Mouse (Mus musculus): Measurements from ENCODE around the gene Tmem251. TPM values are rescaled to one million over a fixed set of nuclear protein-coding genes. Genes with fewer than 3 reads are reported as not detected.

Gene Tmem251
- polyA plus RNA-seq, 1 experiment from 2014 or later = 10.9 TPM

DNA sequence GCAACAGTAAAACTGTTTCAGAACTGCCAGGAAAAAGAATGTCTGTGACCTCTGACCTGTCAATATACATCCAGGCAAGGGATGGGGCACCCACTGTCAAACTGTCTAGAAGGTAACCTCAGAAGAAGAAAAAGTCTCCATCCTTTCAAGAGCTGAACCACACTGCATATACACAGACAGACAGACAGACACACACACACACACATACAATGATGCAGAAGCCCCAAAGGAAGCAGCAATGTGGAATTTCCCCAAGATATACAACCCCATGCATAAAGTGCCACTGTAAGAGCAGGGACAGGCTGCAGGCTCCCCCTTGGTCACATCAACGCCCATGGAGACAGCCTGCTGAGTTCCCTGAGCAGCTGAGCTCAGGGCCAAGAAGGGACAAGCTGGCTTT, 44.4 kb upstream of the Tmem251 start:
- H3K9ac ChIP-seq (ENCODE audit: low read length) = no peak overlapping the region
- no peaks in the 10 kb centered on the region for H3K9me3 ChIP-seq (ENCODE audit: control insufficient read depth, low read length)
- no peak overlapping the region for H3K27ac ChIP-seq (replicated peaks)
- no peaks in the 10 kb centered on the region for H3K27me3 ChIP-seq (ENCODE audit: control insufficient read depth, insufficient read depth, low read length)
- no peak for DNase-seq (ENCODE audit: low spot score)
- no peak for ATAC-seq (ENCODE audit: low FRiP score, low TSS enrichment)
- no peaks in the 10 kb centered on the region for H3K36me3 ChIP-seq (ENCODE audit: control insufficient read depth, insufficient read depth, low read length)
- WGBS = 63% methylated on average over 1 of the region's 1 CpGs
- H3K4me1 ChIP-seq (replicated peaks; ENCODE audit: control insufficient read depth, insufficient read depth) = peaks cover 13% of the 10 kb centered on the region
- no peak overlapping the region for H3K4me2 ChIP-seq (replicated peaks; ENCODE audit: low read depth)
- no peak overlapping the region for H3K4me3 ChIP-seq (ENCODE audit: low read depth, low read length)
- no peak for TF ChIP-seq EP300 (optimal IDR thresholded peaks at IDR 0.05)
- TF ChIP-seq CTCF (IDR thresholded peaks at IDR 0.05; ENCODE audit: low read depth) = no peak

DNA sequence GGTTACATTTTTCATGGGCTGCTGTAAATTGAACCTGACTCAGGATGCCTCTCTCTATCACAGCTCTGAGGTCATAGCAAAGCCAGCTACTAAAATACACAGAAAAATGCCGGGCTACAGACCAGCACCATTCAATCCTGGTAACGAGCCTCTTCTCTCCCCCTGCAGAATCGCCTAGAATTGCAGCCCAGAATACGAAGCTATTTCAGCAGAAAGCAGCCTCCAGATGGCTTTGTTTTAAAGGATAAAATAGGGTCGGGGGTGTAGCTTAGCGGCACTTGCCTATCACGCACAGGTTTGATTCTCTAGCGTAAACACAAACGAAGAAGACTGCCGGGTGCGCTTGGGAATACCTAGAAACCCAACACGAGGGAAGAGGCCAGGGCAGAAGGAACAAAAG, 43.1 kb upstream of the Tmem251 start:
- Histone ChIP-seq H3K27ac (replicated peaks) (no peak overlapping the region), H3K4me2 (replicated peaks; ENCODE audit: low read depth) (no peak overlapping the region), H3K4me3 (ENCODE audit: low read depth, low read length) (no peak overlapping the region), H3K36me3 (ENCODE audit: control insufficient read depth, insufficient read depth, low read length) (no peaks in the 10 kb centered on the region), H3K9me3 (ENCODE audit: control insufficient read depth, low read length) (no peaks in the 10 kb centered on the region), H3K9ac (ENCODE audit: low read length) (no peak overlapping the region), H3K4me1 (replicated peaks; ENCODE audit: control insufficient read depth, insufficient read depth) (peaks cover 13% of the 10 kb centered on the region), H3K27me3 (ENCODE audit: control insufficient read depth, insufficient read depth, low read length) (no peaks in the 10 kb centered on the region)
- 54% methylated on average over 12 of the region's 12 CpGs for WGBS
- TF ChIP-seq CTCF (IDR thresholded peaks at IDR 0.05; ENCODE audit: low read depth) (no peak), EP300 (optimal IDR thresholded peaks at IDR 0.05) (no peak)
- DNase-seq (ENCODE audit: low spot score) (no peak), ATAC-seq (ENCODE audit: low FRiP score, low TSS enrichment) (no peak)

DNA sequence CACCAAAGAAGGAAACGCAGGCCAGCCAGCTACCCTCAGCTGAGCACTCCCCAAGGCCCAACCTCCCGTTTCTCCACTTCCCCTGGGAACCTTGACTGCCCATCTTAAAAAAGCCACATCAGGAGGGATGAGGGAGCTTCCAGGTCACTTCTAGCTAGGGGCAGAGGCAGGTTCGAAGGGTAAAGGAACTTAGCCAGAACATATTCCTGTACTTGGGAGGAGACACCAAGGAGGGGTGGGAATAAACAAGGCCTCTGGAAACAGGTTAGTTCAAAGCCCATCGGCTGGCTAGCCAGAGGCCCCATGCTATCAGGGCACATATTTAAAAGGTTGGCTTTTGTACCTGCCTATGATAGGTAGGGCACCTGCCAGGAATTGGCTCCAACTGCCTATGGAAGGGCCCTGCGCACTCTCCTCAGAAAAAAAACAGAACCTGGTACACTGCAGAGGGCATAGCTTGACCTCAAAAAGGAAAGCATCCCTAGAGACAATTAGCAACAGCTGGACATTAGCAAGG, 41.8 kb upstream of the Tmem251 start:
- Histone ChIP-seq H3K9ac (ENCODE audit: low read length) (no peak overlapping the region), H3K27me3 (ENCODE audit: control insufficient read depth, insufficient read depth, low read length) (no peaks in the 10 kb centered on the region), H3K4me3 (ENCODE audit: low read depth, low read length) (no peak overlapping the region), H3K36me3 (ENCODE audit: control insufficient read depth, insufficient read depth, low read length) (no peaks in the 10 kb centered on the region), H3K27ac (replicated peaks) (no peak overlapping the region), H3K9me3 (ENCODE audit: control insufficient read depth, low read length) (no peaks in the 10 kb centered on the region), H3K4me2 (replicated peaks; ENCODE audit: low read depth) (no peak overlapping the region; the same call in 1 of the 2 replicates), H3K4me1 (replicated peaks; ENCODE audit: control insufficient read depth, insufficient read depth) (peaks cover 11% of the 10 kb centered on the region)
- DNase-seq (ENCODE audit: low spot score) (no peak), ATAC-seq (ENCODE audit: low FRiP score, low TSS enrichment) (no peak)
- 85% methylated on average over 5 of the region's 5 CpGs for WGBS
- TF ChIP-seq EP300 (optimal IDR thresholded peaks at IDR 0.05) (no peak), CTCF (IDR thresholded peaks at IDR 0.05; ENCODE audit: low read depth) (no peak)

DNA sequence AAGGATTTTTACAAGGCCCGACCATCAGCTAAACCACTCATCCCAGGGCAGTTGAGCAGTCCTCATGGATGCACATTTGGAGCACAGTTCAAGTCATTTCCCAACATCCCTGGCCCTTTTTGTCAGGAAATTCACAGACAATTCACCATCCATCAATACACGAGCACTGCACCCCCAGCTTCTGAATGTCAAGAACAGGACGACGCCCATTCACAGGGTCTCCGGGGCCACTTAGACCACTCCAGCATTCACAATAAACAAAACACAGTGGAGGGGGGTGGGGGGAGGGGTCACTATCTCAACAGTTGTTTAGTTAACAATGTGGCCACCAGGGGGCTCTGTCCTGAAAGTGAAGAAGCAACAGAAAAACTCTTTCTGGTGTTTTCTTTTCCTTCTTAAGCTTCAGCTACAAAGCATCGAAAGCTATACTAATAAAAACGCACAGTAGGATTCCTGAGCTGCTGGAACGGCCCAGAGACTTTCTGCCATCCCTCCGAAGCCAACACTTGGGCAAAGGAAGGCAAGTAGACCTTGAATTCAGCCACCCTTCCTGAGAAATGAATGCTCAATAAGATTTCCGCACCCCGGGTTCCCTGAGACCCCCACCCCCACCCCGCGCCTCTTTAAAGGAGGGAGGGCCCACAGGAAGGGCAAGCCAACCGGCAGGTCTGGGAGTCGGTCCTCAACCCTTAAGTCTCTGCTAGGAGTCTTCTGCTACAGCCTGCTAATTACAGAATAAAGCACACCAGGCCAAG, 41.0 kb upstream of the Tmem251 start:
- Histone ChIP-seq H3K27ac (replicated peaks) (peak overlapping the region; percentile 73), H3K36me3 (ENCODE audit: control insufficient read depth, insufficient read depth, low read length) (no peaks in the 10 kb centered on the region), H3K4me3 (ENCODE audit: low read depth, low read length) (peak overlapping the region; percentile 79), H3K4me1 (replicated peaks; ENCODE audit: control insufficient read depth, insufficient read depth) (peaks cover 8% of the 10 kb centered on the region), H3K9ac (ENCODE audit: low read length) (peak overlapping the region; percentile 48; the same call in 1 of the 2 replicates), H3K4me2 (replicated peaks; ENCODE audit: low read depth) (peak overlapping the region; percentile 95), H3K27me3 (ENCODE audit: control insufficient read depth, insufficient read depth, low read length) (no peaks in the 10 kb centered on the region), H3K9me3 (ENCODE audit: control insufficient read depth, low read length) (no peaks in the 10 kb centered on the region)
- ATAC-seq (ENCODE audit: low FRiP score, low TSS enrichment) (no peak), DNase-seq (ENCODE audit: low spot score) (peak; percentile 78)
- 14% methylated on average over 15 of the region's 15 CpGs for WGBS
- no peak for TF ChIP-seq EP300 (optimal IDR thresholded peaks at IDR 0.05)
- TF ChIP-seq CTCF (IDR thresholded peaks at IDR 0.05; ENCODE audit: low read depth) = peak; percentile 78

DNA sequence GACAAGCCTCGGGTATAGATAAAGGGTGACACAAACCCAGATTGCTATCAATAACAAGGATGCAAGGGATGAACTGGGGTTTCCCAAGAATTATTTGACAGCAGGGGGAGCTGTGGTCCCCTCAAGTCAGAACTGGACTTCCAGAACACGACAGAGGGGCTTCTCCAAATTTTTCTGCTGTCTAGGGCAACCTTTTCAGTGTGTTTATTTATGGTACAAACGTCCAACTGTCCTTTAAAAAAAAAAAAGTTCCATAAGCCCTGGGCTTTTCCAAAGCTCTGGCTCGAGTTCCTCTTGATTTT, 40.5 kb upstream of the Tmem251 start:
- H3K27ac ChIP-seq (replicated peaks) = peak overlapping the region; percentile 73; the same call in 1 of the 2 replicates
- peak overlapping the region; percentile 95 for H3K4me2 ChIP-seq (replicated peaks; ENCODE audit: low read depth)
- TF ChIP-seq EP300 (optimal IDR thresholded peaks at IDR 0.05) (no peak), CTCF (IDR thresholded peaks at IDR 0.05; ENCODE audit: low read depth) (peak; percentile 63)
- no peaks in the 10 kb centered on the region for H3K27me3 ChIP-seq (ENCODE audit: control insufficient read depth, insufficient read depth, low read length)
- H3K36me3 ChIP-seq (ENCODE audit: control insufficient read depth, insufficient read depth, low read length) = no peaks in the 10 kb centered on the region
- no peaks in the 10 kb centered on the region for H3K9me3 ChIP-seq (ENCODE audit: control insufficient read depth, low read length)
- peak overlapping the region; percentile 53; the same call in 1 of the 2 replicates for H3K9ac ChIP-seq (ENCODE audit: low read length)
- 15% methylated on average over 4 of the region's 4 CpGs for WGBS
- DNase-seq (ENCODE audit: low spot score) = no peak
- H3K4me3 ChIP-seq (ENCODE audit: low read depth, low read length) = peak overlapping the region; percentile 79
- no peak for ATAC-seq (ENCODE audit: low FRiP score, low TSS enrichment)
- peaks cover 7% of the 10 kb centered on the region for H3K4me1 ChIP-seq (replicated peaks; ENCODE audit: control insufficient read depth, insufficient read depth)

DNA sequence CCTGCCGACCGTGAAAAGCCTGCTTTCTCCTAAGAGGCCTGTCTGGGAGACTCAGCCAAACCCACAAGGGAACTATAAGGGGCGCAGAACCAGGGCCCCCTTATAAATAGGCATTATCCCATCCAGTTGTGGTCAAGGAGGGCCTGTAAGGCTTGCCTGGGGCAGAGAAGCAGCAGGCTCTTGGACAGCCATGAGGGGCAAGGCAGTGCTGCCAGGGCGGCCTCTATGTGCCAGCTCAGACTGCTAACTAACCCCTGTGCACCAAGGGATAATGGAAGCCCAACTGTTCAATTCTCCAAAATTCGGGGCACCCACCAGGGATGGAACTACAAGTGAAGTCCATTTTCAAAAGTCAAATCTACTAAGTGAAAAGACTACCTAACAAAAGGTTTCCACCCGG, 40.1 kb upstream of the Tmem251 start:
- ATAC-seq (ENCODE audit: low FRiP score, low TSS enrichment) = no peak

More for the DNA sequence above, 40.1 kb upstream of the Tmem251 start:
- Histone ChIP-seq H3K27me3 (ENCODE audit: control insufficient read depth, insufficient read depth, low read length) (no peaks in the 10 kb centered on the region), H3K4me1 (replicated peaks; ENCODE audit: control insufficient read depth, insufficient read depth) (peaks cover 3% of the 10 kb centered on the region; the same call in 1 of the 2 replicates), H3K4me2 (replicated peaks; ENCODE audit: low read depth) (peak overlapping the region; percentile 95), H3K27ac (replicated peaks) (no peak overlapping the region), H3K9ac (ENCODE audit: low read length) (peak overlapping the region; percentile 53), H3K36me3 (ENCODE audit: control insufficient read depth, insufficient read depth, low read length) (no peaks in the 10 kb centered on the region), H3K4me3 (ENCODE audit: low read depth, low read length) (peak overlapping the region; percentile 79), H3K9me3 (ENCODE audit: control insufficient read depth, low read length) (no peaks in the 10 kb centered on the region)
- TF ChIP-seq EP300 (optimal IDR thresholded peaks at IDR 0.05) = no peak
- no peak for TF ChIP-seq CTCF (IDR thresholded peaks at IDR 0.05; ENCODE audit: low read depth)
- no peak for DNase-seq (ENCODE audit: low spot score)
- WGBS = 53% methylated on average over 6 of the region's 6 CpGs
